Comparison of ENCODE assay signal across 10 mouse cellular contexts in the genomic region with DNA sequence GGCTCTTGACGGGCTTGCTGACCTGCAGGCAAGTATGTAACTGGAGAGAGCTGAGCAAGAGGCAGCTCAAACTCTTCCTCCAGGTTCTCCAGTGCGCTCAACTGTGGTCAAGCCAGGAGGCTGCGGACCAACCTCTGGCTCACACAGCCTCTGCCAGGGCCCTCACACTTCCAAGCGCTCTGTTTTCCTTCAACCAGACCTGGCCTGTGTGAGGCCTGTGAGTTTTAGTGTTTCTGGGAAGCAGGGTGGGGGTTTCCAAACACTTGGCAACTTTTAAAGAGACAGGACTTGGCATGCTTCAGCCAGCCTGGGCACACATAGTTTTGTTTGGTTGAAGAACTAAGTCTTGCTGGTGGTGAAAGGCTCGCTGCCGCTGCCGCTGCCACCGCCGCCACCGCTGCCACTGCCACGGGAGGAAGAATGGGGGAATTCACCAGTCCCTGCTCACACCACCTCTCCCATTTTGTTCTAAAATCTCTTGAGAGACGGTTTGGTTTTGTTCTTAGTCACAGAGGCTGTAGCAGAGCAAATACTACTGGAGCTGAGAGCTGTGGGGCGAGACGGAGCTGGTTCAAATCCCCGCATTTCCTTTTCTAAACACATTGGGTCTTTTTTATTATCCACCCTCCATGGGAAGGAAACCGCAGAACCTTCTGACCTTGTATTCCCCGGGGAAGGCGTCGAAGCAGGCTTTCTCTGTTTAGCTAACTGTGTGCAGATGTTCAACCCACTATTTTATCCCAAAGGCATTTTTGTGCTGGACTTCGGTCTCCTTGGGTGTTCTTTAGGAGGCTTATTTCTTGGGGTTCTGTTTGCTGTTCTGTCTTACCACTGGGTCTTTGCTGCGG. TPM values are rescaled to one million over a fixed set of nuclear protein-coding genes. Genes with fewer than 3 reads are reported as not detected.
DNase-seq lines count a peak whose midpoint lies in the region; ATAC-seq and TF ChIP-seq lines count a peak whose summit lies in the region.
"Had no signal": no experiment of that assay in that cellular context is flagged by ENCODE, and none has a peak within 500 bp of the region (broad histone marks: within the 10 kb centered on the region; RNA-seq: fewer than 3 reads in every experiment).

No protein-coding gene starts in this region.

- no peaks in the 10 kb centered on the region for H3K36me3 ChIP-seq in forebrain, postnatal 0 days (ENCODE audit: insufficient read depth)
- H3K36me3 ChIP-seq in forebrain, embryonic 11.5 days (ENCODE audit: control insufficient read depth, insufficient read depth, low read length): no peaks in the 10 kb centered on the region
- no peaks in the 10 kb centered on the region for H3K36me3 ChIP-seq in limb, embryonic 15.5 days
- H3K36me3 ChIP-seq in liver, embryonic 12.5 days: no peaks in the 10 kb centered on the region

- H3K27me3 ChIP-seq in forebrain, postnatal 0 days (ENCODE audit: insufficient read depth, low read length): no peaks in the 10 kb centered on the region
- H3K27me3 ChIP-seq in forebrain, embryonic 11.5 days (ENCODE audit: control insufficient read depth, insufficient read depth, low read length): no peaks in the 10 kb centered on the region
- no peaks in the 10 kb centered on the region for H3K27me3 ChIP-seq in limb, embryonic 15.5 days
- H3K27me3 ChIP-seq in liver, embryonic 12.5 days (replicated peaks): no peaks in the 10 kb centered on the region

- no peaks in the 10 kb centered on the region for H3K9me3 ChIP-seq in forebrain, postnatal 0 days (ENCODE audit: low read length)
- no peaks in the 10 kb centered on the region for H3K9me3 ChIP-seq in forebrain, embryonic 11.5 days (ENCODE audit: control insufficient read depth, low read length)
- no peaks in the 10 kb centered on the region for H3K9me3 ChIP-seq in limb, embryonic 15.5 days
- H3K9me3 ChIP-seq in liver, embryonic 12.5 days (replicated peaks): no peaks in the 10 kb centered on the region

- DNase-seq in forebrain, postnatal 0 days: peak; percentile 52
- DNase-seq in forebrain, embryonic 11.5 days (ENCODE audit: low spot score): no peak
- peak; percentile 24 for DNase-seq in NIH3T3 (ENCODE audit: low read depth)
- peak; percentile 52 to 54 for DNase-seq in heart, adult 9 months (ENCODE audit: low spot score in 2 of 2)
- DNase-seq in neural tube, embryonic 10.5 days (ENCODE audit: extremely low spot score, low spot score): no peak
- no peak for DNase-seq in thymus, postnatal 25 days

- ATAC-seq in forebrain, postnatal 0 days: peak; percentile 42; the same call in 1 of the 2 replicates
- no peak for ATAC-seq in forebrain, embryonic 11.5 days (replicated peaks; ENCODE audit: low FRiP score)
- peak; percentile 76 for ATAC-seq in limb, embryonic 15.5 days (ENCODE audit: insufficient number of reproducible peaks, low FRiP score, low TSS enrichment, low read depth)
- no peak for ATAC-seq in liver, embryonic 12.5 days

- no peak for TF ChIP-seq CTCF in forebrain, postnatal 0 days (IDR thresholded peaks at IDR 0.05; ENCODE audit: low read depth)

- no peaks in the 10 kb centered on the region for H3K4me1 ChIP-seq in forebrain, postnatal 0 days (ENCODE audit: insufficient read depth)
- H3K4me1 ChIP-seq in forebrain, embryonic 11.5 days (replicated peaks; ENCODE audit: control insufficient read depth, insufficient read depth, low read length): no peaks in the 10 kb centered on the region
- H3K4me1 ChIP-seq in limb, embryonic 15.5 days: peaks cover 16% of the 10 kb centered on the region
- no peaks in the 10 kb centered on the region for H3K4me1 ChIP-seq in liver, embryonic 12.5 days

- H3K4me3 ChIP-seq in forebrain, postnatal 0 days (ENCODE audit: low read depth, low read length): no peak overlapping the region
- no peak overlapping the region for H3K4me3 ChIP-seq in forebrain, embryonic 11.5 days (ENCODE audit: low read depth, low read length)
- H3K4me3 ChIP-seq in limb, embryonic 15.5 days: no peak overlapping the region
- no peak overlapping the region for H3K4me3 ChIP-seq in liver, embryonic 12.5 days

- no peak overlapping the region for H3K4me2 ChIP-seq in forebrain, postnatal 0 days (ENCODE audit: low read depth)
- no peak overlapping the region for H3K4me2 ChIP-seq in forebrain, embryonic 11.5 days (ENCODE audit: low read depth, low read length, severe bottlenecking)
- no peak overlapping the region for H3K4me2 ChIP-seq in limb, embryonic 15.5 days
- no peak overlapping the region for H3K4me2 ChIP-seq in liver, embryonic 12.5 days
- H3K4me2 ChIP-seq: lung, embryonic 14.5 days had no signal

- H3K27ac ChIP-seq in forebrain, postnatal 0 days (ENCODE audit: low read depth, low read length): no peak overlapping the region
- H3K27ac ChIP-seq in forebrain, embryonic 11.5 days (ENCODE audit: low read depth, low read length): no peak overlapping the region
- H3K27ac ChIP-seq in limb, embryonic 15.5 days: peak overlapping the region; percentile 82
- H3K27ac ChIP-seq in liver, embryonic 12.5 days: no peak overlapping the region

- whole genome bisulfite sequencing in forebrain, postnatal 0 days: 71% methylated on average over 21 of the region's 21 CpGs
- 84% methylated on average over 21 of the region's 21 CpGs for WGBS in forebrain, embryonic 11.5 days
- 43% methylated on average over 21 of the region's 21 CpGs for WGBS in limb, embryonic 15.5 days
- WGBS in liver, embryonic 12.5 days (ENCODE audit: insufficient replicate concordance): 75% methylated on average over 21 of the region's 21 CpGs

- H3K9ac ChIP-seq in forebrain, postnatal 0 days: no peak overlapping the region
- no peak overlapping the region for H3K9ac ChIP-seq in forebrain, embryonic 11.5 days (ENCODE audit: low read length)
- no peak overlapping the region for H3K9ac ChIP-seq in limb, embryonic 15.5 days
- H3K9ac ChIP-seq in liver, embryonic 12.5 days: no peak overlapping the region
- H3K9ac ChIP-seq: lung, embryonic 14.5 days had no signal

RNA-seq across cellular contexts. Expression of gene Olfr159, which starts 11.0 kb away (rescaled TPM):
- not detected in 2 replicates for total RNA-seq in forebrain, postnatal 0 days (2014; rRNA removed)
- not detected in 2 replicates for polyA plus RNA-seq in forebrain, postnatal 0 days (2015; fragmentation: Nextera tagmentation; extraction: Ambion mirVana)
- polyA plus RNA-seq in forebrain, embryonic 11.5 days (2014; fragmentation: Nextera tagmentation; extraction: Ambion mirVana): not detected in 2 replicates
- polyA plus RNA-seq in limb, embryonic 15.5 days (2015; fragmentation: Nextera tagmentation; extraction: Ambion mirVana): not detected in 2 replicates
- polyA plus RNA-seq in liver, embryonic 12.5 days (2016; fragmentation: Nextera tagmentation; extraction: Ambion mirVana): not detected in 2 replicates
- total RNA-seq: heart, postnatal 14 days had no signal
- polyA plus RNA-seq: lung, embryonic 14.5 days had no signal

RNA-seq across cellular contexts. Expression of gene Spaar, which starts 30.0 kb away (rescaled TPM):
- total RNA-seq in forebrain, postnatal 0 days (2014; rRNA removed): 0.29 and 0.31 TPM in 2 replicates
- polyA plus RNA-seq in forebrain, postnatal 0 days (2015; fragmentation: Nextera tagmentation; extraction: Ambion mirVana): 0.25 TPM in 2 replicates
- not detected in 2 replicates for polyA plus RNA-seq in forebrain, embryonic 11.5 days (2014; fragmentation: Nextera tagmentation; extraction: Ambion mirVana)
- polyA plus RNA-seq in limb, embryonic 15.5 days (2015; fragmentation: Nextera tagmentation; extraction: Ambion mirVana): 0.52 and 0.53 TPM in 2 replicates
- polyA plus RNA-seq in liver, embryonic 12.5 days (2016; fragmentation: Nextera tagmentation; extraction: Ambion mirVana): 0.02 TPM in 2 replicates

RNA-seq across cellular contexts. Expression of gene Hrct1, which starts 32.8 kb away (rescaled TPM):
- 1.7 TPM in 1 of 2 replicates, not detected in the other for total RNA-seq in forebrain, postnatal 0 days (2014; rRNA removed)
- polyA plus RNA-seq in forebrain, postnatal 0 days (2015; fragmentation: Nextera tagmentation; extraction: Ambion mirVana): 0.75 and 1.0 TPM in 2 replicates
- polyA plus RNA-seq in forebrain, embryonic 11.5 days (2014; fragmentation: Nextera tagmentation; extraction: Ambion mirVana): not detected in 2 replicates
- 1.6 and 1.7 TPM in 2 replicates for polyA plus RNA-seq in limb, embryonic 15.5 days (2015; fragmentation: Nextera tagmentation; extraction: Ambion mirVana)
- 0.14 and 0.19 TPM in 2 replicates for polyA plus RNA-seq in liver, embryonic 12.5 days (2016; fragmentation: Nextera tagmentation; extraction: Ambion mirVana)

RNA-seq across cellular contexts. Expression of gene Olfr71, which starts 49.7 kb away (rescaled TPM):
- total RNA-seq in forebrain, postnatal 0 days (2014; rRNA removed): not detected in 2 replicates
- not detected in 2 replicates for polyA plus RNA-seq in forebrain, postnatal 0 days (2015; fragmentation: Nextera tagmentation; extraction: Ambion mirVana)
- not detected in 2 replicates for polyA plus RNA-seq in forebrain, embryonic 11.5 days (2014; fragmentation: Nextera tagmentation; extraction: Ambion mirVana)
- not detected in 2 replicates for polyA plus RNA-seq in limb, embryonic 15.5 days (2015; fragmentation: Nextera tagmentation; extraction: Ambion mirVana)
- not detected in 2 replicates for polyA plus RNA-seq in liver, embryonic 12.5 days (2016; fragmentation: Nextera tagmentation; extraction: Ambion mirVana)
- total RNA-seq: heart, postnatal 14 days had no signal
- polyA plus RNA-seq: lung, embryonic 14.5 days had no signal

RNA-seq across cellular contexts. Expression of gene Olfr70, which starts 59.2 kb away (rescaled TPM):
- not detected in 2 replicates for total RNA-seq in forebrain, postnatal 0 days (2014; rRNA removed)
- not detected in 2 replicates for polyA plus RNA-seq in forebrain, postnatal 0 days (2015; fragmentation: Nextera tagmentation; extraction: Ambion mirVana)
- polyA plus RNA-seq in forebrain, embryonic 11.5 days (2014; fragmentation: Nextera tagmentation; extraction: Ambion mirVana): not detected in 2 replicates
- polyA plus RNA-seq in limb, embryonic 15.5 days (2015; fragmentation: Nextera tagmentation; extraction: Ambion mirVana): not detected in 2 replicates
- polyA plus RNA-seq in liver, embryonic 12.5 days (2016; fragmentation: Nextera tagmentation; extraction: Ambion mirVana): not detected in 2 replicates
- total RNA-seq: heart, postnatal 14 days had no signal
- polyA plus RNA-seq: lung, embryonic 14.5 days had no signal

Comparison
In these comparisons a context has a peak if more than half of its experiments do, and no peak if none do; other contexts are left out.
1. ATAC-seq: peak in forebrain, postnatal 0 days (single experiment) and limb, embryonic 15.5 days (single experiment); none in forebrain, embryonic 11.5 days (single experiment) and liver, embryonic 12.5 days (single experiment).
2. DNase-seq: peak in forebrain, postnatal 0 days (single experiment), NIH3T3 (single experiment) and heart, adult 9 months (2 of 2); none in forebrain, embryonic 11.5 days (single experiment), neural tube, embryonic 10.5 days (single experiment) and thymus, postnatal 25 days (single experiment).